Mouse (Mus musculus): ENCODE measurements around the gene Adgra3. TPM values are rescaled to one million over a fixed set of nuclear protein-coding genes. Genes with fewer than 3 reads are reported as not detected.

The Adgra3 gene
- not detected for polyA plus RNA-seq (2017; shearing (Covaris generic))

- ATAC-seq: no peak
These were observed at the start of gene Adgra3 for GRCm38 (mm10) chr5:50058421-50059286. Gene Adgra3, minus strand, starts transcription at chr5:50059006.

DNA sequence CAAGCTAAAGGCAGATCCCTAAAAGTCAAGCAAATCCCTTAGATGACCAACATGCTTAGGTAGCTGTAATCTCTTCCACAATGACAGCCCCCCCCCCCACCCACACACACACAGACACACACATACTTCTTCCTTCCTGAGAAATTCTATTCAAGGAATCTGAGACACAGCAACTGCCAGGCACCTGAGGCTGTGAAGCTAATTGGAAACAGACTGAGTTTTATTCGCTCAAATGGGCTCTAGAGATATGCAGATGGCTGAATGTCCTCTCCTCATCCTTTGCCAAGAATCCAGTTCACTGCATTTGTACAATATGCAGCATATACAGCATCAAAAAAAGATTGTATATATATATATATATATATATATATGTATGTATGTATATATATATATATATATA, 24.6 kb upstream of the Adgra3 start:
- no peak for ATAC-seq

DNA sequence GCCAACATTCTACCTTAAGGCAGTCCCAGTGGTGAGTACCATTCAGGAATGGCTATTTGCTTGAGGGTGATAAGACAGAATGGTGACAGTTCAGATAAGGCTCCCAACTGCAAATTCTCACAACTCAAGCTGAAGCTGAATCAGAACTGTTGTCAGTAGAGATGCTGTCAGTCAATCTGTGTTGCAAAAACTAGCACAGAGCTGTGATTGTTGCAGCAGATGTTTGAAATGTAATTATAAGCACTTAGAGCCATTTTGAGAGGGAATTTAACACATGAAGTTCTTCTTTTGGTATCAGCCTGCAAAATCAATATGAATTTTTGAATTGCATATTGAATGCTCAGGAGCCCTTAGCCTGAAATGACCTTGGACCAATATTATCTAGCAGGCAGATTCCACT, 15.4 kb upstream of the Adgra3 start:
- no peak for ATAC-seq

- ATAC-seq: no peak
These were observed 5.4 kb upstream of the Adgra3 start for GRCm38 (mm10) chr5:50064236-50064635.

GRCm38 (mm10) chr5:50059586-50059985, 780 bp upstream of the Adgra3 start:
- no peak for ATAC-seq

DNA sequence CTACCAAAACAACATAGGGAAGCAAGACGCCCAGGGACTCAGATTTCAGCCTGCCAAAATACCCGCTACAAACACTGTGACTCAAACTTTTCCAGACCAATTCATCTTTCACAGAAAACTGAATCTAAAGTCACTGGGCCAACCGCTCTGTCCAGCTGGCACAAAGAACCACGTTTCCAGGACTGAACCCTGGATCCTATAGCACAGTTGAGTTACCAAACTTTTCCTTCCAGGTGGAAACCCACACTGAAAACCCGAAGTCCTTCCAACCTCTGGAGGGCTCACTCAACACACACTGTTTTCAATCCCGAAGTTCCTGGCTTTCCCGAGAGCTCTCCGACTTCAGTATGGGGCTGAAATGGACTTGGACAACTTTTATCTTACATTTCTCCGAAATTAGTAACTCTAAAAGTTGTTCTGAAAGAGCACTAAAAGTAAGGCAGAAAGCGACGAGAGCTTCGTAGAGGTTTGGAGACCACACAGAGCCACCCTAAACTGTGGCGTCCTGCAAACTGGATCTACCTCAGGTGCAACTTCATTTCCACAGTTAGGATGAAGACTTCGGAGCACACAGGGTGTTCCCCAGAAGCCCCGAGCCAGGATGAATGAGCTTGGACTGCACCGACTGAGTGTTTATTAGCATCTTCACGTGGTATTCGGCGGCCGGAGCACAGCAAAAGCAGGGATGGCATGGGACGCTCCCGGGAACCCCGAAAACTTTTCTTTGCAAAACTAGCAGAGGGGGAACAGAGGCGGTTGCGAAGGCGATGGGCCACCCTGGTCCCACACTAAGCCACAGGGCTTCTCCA, 990 bp downstream of the Adgra3 start:
- no peak for ATAC-seq

DNA sequence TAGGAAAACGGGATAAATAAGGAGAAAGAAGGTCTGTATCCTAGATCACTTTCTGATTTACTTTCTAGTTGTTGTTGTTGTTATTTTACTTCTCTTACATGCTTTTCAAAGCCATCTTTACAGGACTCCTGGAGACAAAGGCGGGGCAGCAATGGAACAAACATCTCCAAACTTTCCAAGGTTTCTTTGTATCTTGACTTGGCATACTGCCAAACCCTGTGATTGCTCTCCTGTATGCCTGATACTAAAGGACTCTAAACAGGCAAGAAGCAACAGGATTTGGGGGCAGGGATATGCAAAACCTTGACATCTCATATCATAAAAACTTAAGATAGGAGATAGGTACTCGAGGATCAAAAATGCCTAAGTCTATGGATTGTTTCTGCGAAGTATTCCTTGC, 6.3 kb downstream of the Adgra3 start:
- no peak for ATAC-seq

DNA sequence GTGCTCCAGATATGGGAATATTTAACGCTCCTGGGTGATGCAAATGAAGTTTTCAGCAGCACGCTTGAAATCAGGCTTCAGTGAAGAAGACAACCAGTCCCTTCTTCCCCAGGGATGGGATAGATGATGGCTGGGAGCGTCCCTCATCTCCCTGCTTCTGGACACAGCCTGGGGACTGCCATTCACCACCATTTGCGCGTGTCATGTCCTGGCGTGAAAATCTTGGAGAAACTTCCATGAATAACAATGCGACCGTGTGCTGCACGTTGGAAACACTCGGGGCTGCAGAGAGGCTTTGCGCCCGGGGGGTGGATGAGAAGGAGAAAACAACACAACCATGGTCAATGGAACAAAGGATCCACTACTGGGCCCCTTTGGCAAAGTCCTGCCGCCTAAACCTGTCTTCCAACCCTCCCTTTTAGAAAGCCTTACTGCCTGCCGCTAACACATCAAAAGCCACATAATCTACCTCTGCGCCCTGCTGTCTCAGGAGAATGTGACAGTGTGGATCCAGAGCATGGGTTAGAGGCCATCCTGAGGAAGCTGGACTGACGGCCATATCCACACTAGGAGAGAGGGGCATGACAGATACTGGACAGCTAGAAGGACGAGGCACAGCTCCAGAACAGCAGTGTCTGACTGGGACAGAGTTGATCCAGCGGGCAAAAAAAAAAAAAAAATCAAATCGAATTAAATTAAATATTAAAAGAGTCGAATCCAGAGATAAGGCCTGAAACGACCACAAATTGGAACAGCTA, 8.0 kb downstream of the Adgra3 start:
- ATAC-seq: no peak

GRCm38 (mm10) chr5:50050037-50050436, 8.8 kb downstream of the Adgra3 start:
- ATAC-seq: no peak

GRCm38 (mm10) chr5:50049506-50049905, 9.3 kb downstream of the Adgra3 start:
- no peak for ATAC-seq

GRCm38 (mm10) chr5:50048960-50049359, 9.8 kb downstream of the Adgra3 start:
- ATAC-seq: no peak

DNA sequence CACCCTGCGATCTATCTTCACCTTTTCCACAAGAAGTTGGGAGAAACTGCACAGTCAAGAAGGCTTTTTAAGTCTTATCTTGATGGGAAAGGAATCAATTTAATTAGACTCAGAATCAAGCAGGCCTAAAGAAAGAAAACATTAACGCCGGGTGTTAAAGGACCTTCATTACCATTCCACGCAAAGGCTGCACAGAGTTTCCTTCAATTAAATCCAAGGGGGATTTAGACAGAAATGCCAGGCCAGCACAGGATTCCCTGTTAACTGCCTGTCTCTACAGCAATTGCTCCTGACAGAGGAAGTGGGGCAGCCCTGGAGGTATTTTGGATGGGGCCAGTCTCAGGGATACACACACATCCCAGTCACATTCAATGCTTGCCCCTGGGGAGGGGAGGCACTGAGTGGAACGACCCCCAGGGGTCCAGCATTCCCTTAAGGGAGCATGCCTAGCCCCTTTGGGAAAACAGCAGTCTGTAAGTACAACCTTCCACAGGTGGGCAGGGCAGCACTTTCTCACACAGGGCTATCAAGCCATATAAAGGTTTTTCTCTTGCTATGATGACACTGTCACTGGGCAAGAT, 10.4 kb downstream of the Adgra3 start:
- no peak for ATAC-seq

- ATAC-seq: no peak
These were observed 13.6 kb downstream of the Adgra3 start for GRCm38 (mm10) chr5:50045180-50045579.

GRCm38 (mm10) chr5:50043677-50044076, 15.1 kb downstream of the Adgra3 start:
- no peak for ATAC-seq

DNA sequence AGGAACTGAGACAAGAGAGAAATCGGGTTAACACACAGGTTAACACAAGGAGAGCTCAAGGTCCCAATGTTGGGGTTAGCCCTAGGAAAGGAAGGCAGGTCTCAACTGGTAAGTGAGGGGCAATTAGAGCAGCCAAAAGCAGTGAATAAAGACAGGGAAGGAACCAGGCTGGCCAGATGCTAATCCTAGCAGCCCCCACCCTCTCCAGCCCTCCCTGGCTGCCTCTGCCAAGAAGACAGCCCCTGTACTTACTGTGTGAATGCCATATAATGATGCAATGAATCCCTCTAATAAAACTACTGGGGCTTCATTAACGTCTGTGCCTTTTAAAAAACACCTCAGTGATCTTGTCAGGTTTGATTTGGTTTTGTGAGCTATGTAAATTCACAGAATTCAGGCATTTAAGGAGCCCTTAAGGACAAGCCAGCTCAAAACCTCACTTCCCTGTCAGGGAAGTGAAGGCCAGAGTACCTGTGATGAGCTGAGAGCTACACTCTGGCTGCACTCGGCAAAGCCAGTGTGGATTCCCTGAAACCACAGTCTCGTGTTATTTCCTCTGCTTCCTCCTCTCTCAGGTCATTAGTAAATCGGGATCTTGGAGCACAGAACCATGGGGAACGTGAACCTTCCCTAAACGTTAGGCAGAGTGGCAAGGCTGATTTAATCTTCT, 16.4 kb downstream of the Adgra3 start:
- no peak for ATAC-seq

- no peak for ATAC-seq
These were observed 19.3 kb downstream of the Adgra3 start for GRCm38 (mm10) chr5:50039521-50039920.

- ATAC-seq: no peak
These were observed 21.1 kb downstream of the Adgra3 start for GRCm38 (mm10) chr5:50037666-50038065.

- ATAC-seq: no peak
These were observed 23.8 kb downstream of the Adgra3 start for GRCm38 (mm10) chr5:50034900-50035514.

- ATAC-seq: no peak
These were observed 24.6 kb downstream of the Adgra3 start for GRCm38 (mm10) chr5:50034231-50034630.

GRCm38 (mm10) chr5:50033660-50034059, 25.1 kb downstream of the Adgra3 start:
- ATAC-seq: no peak

GRCm38 (mm10) chr5:50032332-50032731, 26.5 kb downstream of the Adgra3 start:
- ATAC-seq: no peak
